Mouse (Mus musculus): ENCODE measurements around the gene Galnt15. TPM values are rescaled to one million over a fixed set of nuclear protein-coding genes. Genes with fewer than 3 reads are reported as not detected.

Galnt15 gene
- polyA plus RNA-seq, 1 experiment from 2014 or later, result 0.23 TPM

DNA sequence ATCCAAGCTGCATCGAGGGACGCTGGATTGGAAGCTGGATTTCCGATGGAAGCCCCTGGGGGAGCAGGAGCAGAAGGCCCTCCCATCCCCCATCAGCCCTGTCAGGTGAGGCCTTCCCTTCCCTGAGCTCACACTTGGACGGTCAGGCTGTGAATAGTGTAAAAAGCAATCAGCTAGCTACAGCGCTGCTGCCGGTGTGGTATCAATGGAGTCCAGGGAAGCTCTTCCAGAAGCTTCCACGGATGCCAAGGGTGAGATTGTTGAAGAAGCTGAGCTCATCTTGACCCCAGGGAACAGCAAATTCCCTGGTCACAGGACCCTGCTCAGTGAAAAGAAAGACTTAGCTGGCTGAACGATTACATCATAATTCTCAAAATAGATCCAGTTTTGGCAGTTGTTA lies 17.6 kb downstream of the Galnt15 start:
- no peak overlapping the region for H3K4me3 ChIP-seq (replicated peaks)
- H3K9ac ChIP-seq (replicated peaks), result no peak overlapping the region
- H3K4me1 ChIP-seq (replicated peaks), result no peaks in the 10 kb centered on the region
- H3K27ac ChIP-seq, result no peak overlapping the region
- no peaks in the 10 kb centered on the region for H3K27me3 ChIP-seq
- no peaks in the 10 kb centered on the region for H3K9me3 ChIP-seq
- H3K4me2 ChIP-seq (replicated peaks), result no peak overlapping the region
- WGBS, result 78% methylated on average over 8 of the region's 8 CpGs
- ATAC-seq, result no peak
- no peaks in the 10 kb centered on the region for H3K36me3 ChIP-seq

DNA sequence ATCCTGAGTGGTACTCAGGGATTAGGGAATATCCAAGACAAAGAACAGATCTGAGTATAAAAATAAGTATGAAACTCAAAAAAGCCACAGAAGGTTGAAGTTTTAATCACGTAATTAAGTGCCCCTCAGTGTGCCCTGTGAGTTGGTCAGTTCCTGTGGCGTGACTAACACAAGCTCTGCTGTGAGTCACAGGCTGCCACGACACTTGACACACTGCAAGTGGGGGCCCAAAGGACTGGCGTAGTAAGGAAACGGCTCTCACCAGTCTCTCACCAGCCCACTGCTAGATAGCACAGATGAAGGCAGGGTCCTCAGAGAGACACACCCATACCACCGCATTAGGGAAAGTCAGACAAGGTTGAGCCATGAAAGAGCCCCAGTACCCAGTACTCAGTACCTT lies 21.4 kb downstream of the Galnt15 start:
- H3K9me3 ChIP-seq, result no peaks in the 10 kb centered on the region
- H3K4me2 ChIP-seq (replicated peaks), result no peak overlapping the region
- ATAC-seq, result no peak
- 83% methylated on average over 6 of the region's 6 CpGs for WGBS
- no peaks in the 10 kb centered on the region for H3K4me1 ChIP-seq (replicated peaks)
- H3K36me3 ChIP-seq, result no peaks in the 10 kb centered on the region
- H3K9ac ChIP-seq (replicated peaks), result no peak overlapping the region
- no peak overlapping the region for H3K4me3 ChIP-seq (replicated peaks)
- H3K27ac ChIP-seq, result no peak overlapping the region
- H3K27me3 ChIP-seq, result no peaks in the 10 kb centered on the region

DNA sequence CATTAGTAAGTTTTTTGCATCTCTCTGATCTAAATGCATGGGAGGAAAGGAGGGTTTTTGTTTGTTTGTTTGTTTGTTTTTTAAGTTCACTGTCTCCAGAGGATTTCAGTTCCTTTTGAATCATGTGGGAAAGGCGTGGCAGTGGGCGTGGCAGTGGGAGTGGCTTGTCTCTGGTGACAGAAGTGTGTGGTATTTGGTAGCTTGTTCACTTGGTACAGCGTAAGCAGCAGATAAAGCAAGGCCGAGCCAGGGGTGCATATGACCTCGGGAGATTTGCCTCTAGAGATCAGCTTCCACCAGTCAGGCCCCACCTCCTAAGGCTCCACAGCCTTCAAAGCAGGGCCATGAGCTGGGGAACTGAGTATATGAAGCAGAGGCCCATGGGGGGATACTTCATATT lies 25.1 kb downstream of the Galnt15 start:
- H3K27ac ChIP-seq, result no peak overlapping the region
- no peaks in the 10 kb centered on the region for H3K36me3 ChIP-seq
- H3K4me2 ChIP-seq (replicated peaks), result no peak overlapping the region
- 87% methylated on average over 5 of the region's 5 CpGs for WGBS
- H3K9me3 ChIP-seq, result no peaks in the 10 kb centered on the region
- no peak overlapping the region for H3K4me3 ChIP-seq (replicated peaks)
- no peak for ATAC-seq
- H3K9ac ChIP-seq (replicated peaks), result no peak overlapping the region
- H3K27me3 ChIP-seq, result no peaks in the 10 kb centered on the region
- H3K4me1 ChIP-seq (replicated peaks), result no peaks in the 10 kb centered on the region

- Histone ChIP-seq H3K9me3 (no peaks in the 10 kb centered on the region), H3K4me2 (replicated peaks) (no peak overlapping the region), H3K27me3 (no peaks in the 10 kb centered on the region), H3K9ac (replicated peaks) (no peak overlapping the region), H3K36me3 (no peaks in the 10 kb centered on the region), H3K27ac (no peak overlapping the region), H3K4me3 (replicated peaks) (no peak overlapping the region), H3K4me1 (replicated peaks) (no peaks in the 10 kb centered on the region)
- 67% methylated on average over 10 of the region's 10 CpGs for WGBS
- ATAC-seq, result no peak
These were observed 26.0 kb downstream of the Galnt15 start for GRCm38 (mm10) chr14:32054788-32055187.

DNA sequence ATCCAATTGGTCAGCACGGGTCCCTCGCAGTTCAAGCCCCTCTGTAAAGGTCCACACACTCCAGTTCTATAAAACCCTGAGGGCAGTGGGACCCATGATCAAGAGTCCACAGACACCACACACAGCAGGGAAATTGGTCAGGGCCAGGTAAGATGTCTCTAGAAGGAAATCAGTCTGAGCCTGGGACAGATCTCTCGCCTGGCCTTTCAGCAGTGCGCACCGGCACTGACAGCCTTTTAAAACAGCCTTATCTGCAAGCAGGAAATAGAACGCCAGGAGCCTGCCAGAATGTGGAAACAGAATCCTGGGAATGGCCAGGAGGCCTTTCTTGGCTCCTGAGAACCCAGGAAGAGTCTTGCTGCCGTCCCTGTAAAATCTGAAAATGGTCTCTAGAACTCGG lies 27.0 kb downstream of the Galnt15 start:
- H3K9me3 ChIP-seq, result no peaks in the 10 kb centered on the region
- no peaks in the 10 kb centered on the region for H3K36me3 ChIP-seq
- WGBS, result 89% methylated on average over 8 of the region's 8 CpGs
- H3K27me3 ChIP-seq, result no peaks in the 10 kb centered on the region
- H3K27ac ChIP-seq, result no peak overlapping the region
- H3K9ac ChIP-seq (replicated peaks), result no peak overlapping the region
- ATAC-seq, result no peak
- H3K4me3 ChIP-seq (replicated peaks), result no peak overlapping the region
- no peak overlapping the region for H3K4me2 ChIP-seq (replicated peaks)
- no peaks in the 10 kb centered on the region for H3K4me1 ChIP-seq (replicated peaks)

GRCm38 (mm10) chr14:32056675-32057074 lies 27.9 kb downstream of the Galnt15 start:
- Histone ChIP-seq H3K36me3 (no peaks in the 10 kb centered on the region), H3K27ac (no peak overlapping the region), H3K4me3 (replicated peaks) (no peak overlapping the region), H3K4me2 (replicated peaks) (no peak overlapping the region), H3K4me1 (replicated peaks) (no peaks in the 10 kb centered on the region), H3K9me3 (no peaks in the 10 kb centered on the region), H3K27me3 (no peaks in the 10 kb centered on the region), H3K9ac (replicated peaks) (no peak overlapping the region)
- ATAC-seq, result no peak
- 98% methylated on average over 2 of the region's 2 CpGs for WGBS

GRCm38 (mm10) chr14:32057664-32058063 lies 28.9 kb downstream of the Galnt15 start:
- Histone ChIP-seq H3K36me3 (no peaks in the 10 kb centered on the region), H3K9ac (replicated peaks) (no peak overlapping the region), H3K27ac (no peak overlapping the region), H3K9me3 (no peaks in the 10 kb centered on the region), H3K4me2 (replicated peaks) (no peak overlapping the region), H3K4me1 (replicated peaks) (no peaks in the 10 kb centered on the region), H3K4me3 (replicated peaks) (no peak overlapping the region), H3K27me3 (no peaks in the 10 kb centered on the region)
- WGBS, result 85% methylated on average over 4 of the region's 4 CpGs
- ATAC-seq, result no peak

GRCm38 (mm10) chr14:32061398-32061797 lies 32.6 kb downstream of the Galnt15 start:
- Histone ChIP-seq H3K4me3 (replicated peaks) (no peak overlapping the region), H3K36me3 (no peaks in the 10 kb centered on the region), H3K4me2 (replicated peaks) (no peak overlapping the region), H3K9ac (replicated peaks) (no peak overlapping the region), H3K9me3 (0 out of 2 replicates have a peak, but pooled peaks cover 7% of the 10 kb centered on the region), H3K27ac (no peak overlapping the region), H3K4me1 (replicated peaks) (no peaks in the 10 kb centered on the region), H3K27me3 (no peaks in the 10 kb centered on the region)
- no peak for ATAC-seq
- WGBS, result 90% methylated on average over 4 of the region's 4 CpGs

DNA sequence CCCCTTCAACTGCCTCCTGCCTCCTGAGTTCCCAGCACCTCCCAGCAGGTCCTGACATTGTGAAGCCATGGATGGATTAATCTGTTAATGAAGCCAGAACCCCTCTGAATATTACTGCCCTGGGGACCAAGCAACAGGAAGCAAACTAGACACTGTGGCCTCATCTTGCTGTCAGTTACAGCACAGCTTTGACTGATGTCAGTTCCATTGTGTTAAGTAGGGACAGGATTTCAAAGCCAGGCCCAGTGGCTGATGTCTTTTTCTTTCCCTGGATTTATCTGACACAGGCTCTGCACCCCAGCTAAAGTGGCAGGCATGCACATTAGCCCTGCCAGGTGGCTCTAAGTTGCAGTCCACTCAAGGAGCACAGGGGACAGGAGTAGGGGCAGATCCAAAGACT lies 44.0 kb downstream of the Galnt15 start:
- no peak overlapping the region for H3K4me3 ChIP-seq (replicated peaks)
- no peaks in the 10 kb centered on the region for H3K36me3 ChIP-seq
- no peaks in the 10 kb centered on the region for H3K9me3 ChIP-seq
- H3K4me2 ChIP-seq (replicated peaks), result no peak overlapping the region
- H3K9ac ChIP-seq (replicated peaks), result no peak overlapping the region
- no peaks in the 10 kb centered on the region for H3K4me1 ChIP-seq (replicated peaks)
- H3K27ac ChIP-seq, result no peak overlapping the region
- no peaks in the 10 kb centered on the region for H3K27me3 ChIP-seq
- no peak for ATAC-seq

DNA sequence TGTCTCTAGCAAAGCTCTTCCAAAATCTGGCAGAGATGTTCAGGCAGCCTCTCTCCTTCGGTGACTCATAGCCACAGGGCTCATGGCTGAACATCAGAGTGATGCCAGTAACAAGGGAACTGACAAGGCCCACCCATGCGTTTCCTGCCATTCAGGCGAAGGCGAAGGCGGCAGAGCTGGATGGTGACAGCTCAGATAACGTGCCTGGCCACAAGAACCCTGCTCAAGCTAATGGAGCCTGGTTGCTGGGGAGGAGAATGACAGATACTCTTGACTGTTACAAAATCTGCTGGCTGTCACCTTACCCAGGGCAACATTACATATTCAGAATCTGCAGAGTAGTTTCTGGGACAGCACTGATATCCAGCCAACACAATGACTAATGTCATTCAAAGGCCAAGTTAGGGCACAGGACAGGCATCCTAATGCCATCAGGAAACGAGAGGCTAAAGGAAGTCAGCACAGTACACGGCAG lies 44.5 kb downstream of the Galnt15 start:
- Histone ChIP-seq H3K4me2 (replicated peaks) (no peak overlapping the region), H3K36me3 (no peaks in the 10 kb centered on the region), H3K27ac (no peak overlapping the region), H3K9me3 (no peaks in the 10 kb centered on the region), H3K9ac (replicated peaks) (no peak overlapping the region), H3K4me1 (replicated peaks) (no peaks in the 10 kb centered on the region), H3K4me3 (replicated peaks) (no peak overlapping the region), H3K27me3 (no peaks in the 10 kb centered on the region)
- WGBS, result 56% methylated on average over 8 of the region's 8 CpGs
- no peak for ATAC-seq

GRCm38 (mm10) chr14:32073901-32074300 lies 45.1 kb downstream of the Galnt15 start:
- Histone ChIP-seq H3K9me3 (no peaks in the 10 kb centered on the region), H3K4me3 (replicated peaks) (no peak overlapping the region)

GRCm38 (mm10) chr14:32076896-32077575 lies 48.2 kb downstream of the Galnt15 start:
- Histone ChIP-seq H3K36me3 (peaks cover 18% of the 10 kb centered on the region), H3K27me3 (no peaks in the 10 kb centered on the region), H3K4me2 (replicated peaks) (no peak overlapping the region), H3K4me1 (replicated peaks) (no peaks in the 10 kb centered on the region), H3K9ac (replicated peaks) (no peak overlapping the region), H3K9me3 (no peaks in the 10 kb centered on the region), H3K4me3 (replicated peaks) (no peak overlapping the region), H3K27ac (no peak overlapping the region)
- peak; percentile 58; the same call in 1 of the 2 replicates for ATAC-seq
- WGBS, result 51% methylated on average over 8 of the region's 8 CpGs

More at GRCm38 (mm10) chr14:32073901-32074300, 45.1 kb downstream of the Galnt15 start:
- 81% methylated on average over 7 of the region's 7 CpGs for WGBS
- Histone ChIP-seq H3K4me2 (replicated peaks) (no peak overlapping the region), H3K27me3 (no peaks in the 10 kb centered on the region), H3K36me3 (no peaks in the 10 kb centered on the region), H3K9ac (replicated peaks) (no peak overlapping the region), H3K27ac (no peak overlapping the region), H3K4me1 (replicated peaks) (no peaks in the 10 kb centered on the region)
- no peak for ATAC-seq

GRCm38 (mm10) chr14:32081026-32081425 lies 52.2 kb downstream of the Galnt15 start:
- Histone ChIP-seq H3K9ac (replicated peaks) (no peak overlapping the region), H3K27me3 (no peaks in the 10 kb centered on the region), H3K4me2 (replicated peaks) (no peak overlapping the region), H3K36me3 (peaks cover 28% of the 10 kb centered on the region), H3K4me3 (replicated peaks) (no peak overlapping the region), H3K27ac (no peak overlapping the region), H3K9me3 (no peaks in the 10 kb centered on the region), H3K4me1 (replicated peaks) (peaks cover 13% of the 10 kb centered on the region)
- 86% methylated on average over 10 of the region's 10 CpGs for WGBS
- no peak for ATAC-seq
